Mouse (Mus musculus): ENCODE measurements around the gene Cep152.

Gene Cep152

DNA sequence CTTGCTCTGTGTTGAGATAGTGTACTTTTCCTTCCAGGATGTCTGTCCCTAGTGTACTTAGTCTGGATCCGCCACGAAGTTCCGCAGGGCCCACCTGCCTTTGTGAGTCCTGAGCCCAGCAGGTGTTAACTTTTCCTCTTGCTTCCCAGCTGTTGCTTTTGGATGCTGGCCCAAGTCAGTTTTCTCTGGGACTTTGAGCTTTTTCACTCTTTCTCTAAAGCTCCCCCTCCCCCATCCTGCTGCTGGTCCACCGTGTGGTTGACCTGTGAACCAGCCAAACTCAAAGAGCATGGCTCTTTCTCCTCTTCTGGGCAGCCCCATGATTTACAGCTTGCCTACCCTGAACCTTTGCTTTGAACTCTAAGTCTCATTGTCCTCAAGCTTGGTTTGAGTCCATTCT is 1.6 kb upstream of the Cep152 start:
- 86% methylated on average over 4 of the region's 4 CpGs for WGBS

DNA sequence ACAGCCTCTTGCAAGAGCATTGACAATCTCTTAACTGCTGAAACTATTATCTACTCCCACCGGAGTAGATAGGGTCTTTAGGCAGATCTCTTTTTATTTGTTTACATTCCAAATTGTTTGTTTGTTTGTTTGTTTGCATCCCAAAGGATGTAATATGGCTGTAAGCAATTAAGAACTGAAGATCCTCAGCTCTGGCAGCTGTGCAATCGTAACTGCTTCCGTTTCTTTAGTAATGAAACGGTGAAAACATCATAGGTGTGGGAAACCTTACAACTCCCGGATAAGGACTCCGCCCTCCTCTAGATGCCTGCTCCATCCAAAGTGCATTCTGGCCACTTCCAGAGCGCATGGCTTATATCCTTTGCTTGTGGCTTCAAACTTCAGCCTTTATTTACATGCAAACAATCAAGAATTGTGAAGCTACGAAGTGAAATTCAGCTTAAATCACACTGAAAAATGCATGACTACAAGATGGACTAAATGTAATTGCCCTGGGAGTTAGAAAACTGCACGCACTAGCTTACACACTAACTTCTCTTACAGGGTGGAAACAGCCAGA is 707 bp downstream of the Cep152 start:
- 9% methylated on average over 9 of the region's 9 CpGs for WGBS

DNA sequence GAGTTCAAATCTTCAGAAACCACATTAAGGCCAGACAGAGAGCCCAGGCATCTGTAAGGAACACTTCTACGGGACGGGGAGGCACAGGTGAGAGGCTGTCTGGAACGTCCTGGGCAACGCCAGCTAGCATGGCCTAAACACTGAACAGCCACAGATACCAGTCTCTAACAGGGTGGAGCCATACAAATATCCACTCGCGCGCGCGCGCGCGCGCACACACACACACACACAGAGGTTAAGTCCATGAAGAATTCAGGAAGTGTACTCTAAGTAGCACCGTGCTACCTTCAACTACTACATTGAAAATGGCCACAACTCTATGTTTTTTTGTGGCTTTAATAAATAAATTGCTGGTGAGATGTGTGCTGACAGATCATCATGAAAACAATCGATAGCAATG is 1.7 kb downstream of the Cep152 start:
- 95% methylated on average over 15 of the region's 15 CpGs for WGBS

DNA sequence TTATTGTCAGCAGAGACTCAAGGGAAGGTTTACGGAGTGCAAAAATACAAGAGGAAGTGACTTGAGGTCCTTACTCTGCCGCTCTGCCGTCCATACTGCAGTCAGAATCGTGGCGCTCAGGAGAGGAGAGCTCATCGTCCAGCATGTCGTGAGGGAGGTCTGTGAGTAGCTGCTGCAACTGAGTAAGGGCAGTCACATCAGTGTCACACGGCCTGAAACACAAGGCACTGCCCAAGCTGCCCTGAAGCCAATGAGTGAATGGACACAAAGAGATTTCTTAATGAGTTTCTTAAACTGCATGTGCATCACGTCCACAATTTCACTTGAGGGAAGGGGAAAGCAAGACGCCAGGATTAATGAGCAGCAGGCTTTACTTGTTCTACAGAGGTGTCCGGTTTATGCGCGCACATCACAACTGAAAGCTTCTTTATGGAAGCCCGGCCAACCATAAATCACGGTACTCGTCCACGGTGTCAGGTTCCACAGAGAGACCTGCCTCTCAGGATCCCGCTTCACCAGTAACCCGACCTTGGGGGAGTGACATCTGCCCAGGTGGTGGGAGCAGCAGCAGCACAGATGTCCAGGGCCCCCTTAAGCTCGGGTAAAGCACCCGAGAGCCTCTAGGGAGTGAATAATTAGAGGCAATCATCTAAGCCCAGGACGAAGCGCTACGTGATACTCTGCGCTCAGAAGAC is 4.6 kb downstream of the Cep152 start:
- 75% methylated on average over 25 of the region's 25 CpGs for WGBS

DNA sequence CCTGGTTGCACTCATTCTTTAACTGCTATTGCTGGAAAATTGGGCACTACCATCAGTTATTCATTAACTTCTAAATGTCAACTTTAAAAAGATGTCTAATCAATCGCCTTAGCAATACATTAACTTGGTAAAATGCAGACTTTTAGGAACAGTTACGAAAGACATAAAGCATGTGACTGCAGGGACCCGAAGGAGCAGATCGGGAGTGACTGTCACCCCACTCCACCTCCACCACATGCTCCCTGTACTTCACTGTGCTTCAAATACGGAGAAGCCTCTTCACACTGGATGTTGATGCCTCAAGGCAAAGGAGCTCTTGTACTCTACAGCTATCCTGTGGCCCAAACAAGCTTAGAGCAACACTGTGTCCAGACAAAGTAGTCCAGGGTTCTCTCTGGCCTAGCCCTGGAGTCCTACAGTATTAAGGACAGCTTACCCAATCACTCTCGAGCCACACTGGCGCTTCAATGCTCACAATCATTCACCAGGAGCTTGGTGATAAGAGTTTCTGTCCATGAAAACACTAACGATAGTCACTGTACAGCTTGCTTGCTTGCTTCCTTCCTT is 9.0 kb downstream of the Cep152 start:
- 90% methylated on average over 8 of the region's 8 CpGs for WGBS

DNA sequence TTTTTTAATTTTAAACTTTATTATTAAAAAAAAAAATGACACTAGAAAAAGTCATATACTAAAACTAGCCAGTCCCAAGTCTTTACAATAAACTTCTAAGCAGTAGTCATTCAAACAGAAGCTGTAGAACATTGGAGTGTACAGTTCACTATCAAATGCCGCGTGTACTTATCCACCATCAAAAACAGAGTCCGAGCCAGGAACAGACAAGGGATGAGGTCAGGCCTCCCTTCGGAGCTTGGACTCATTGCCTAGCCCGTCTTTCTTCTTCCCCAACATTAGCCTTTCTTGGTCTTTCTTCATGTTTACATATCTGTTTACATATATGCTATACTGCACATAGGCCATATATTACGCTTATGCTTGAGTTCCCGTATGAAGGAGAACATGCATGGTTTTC is 9.5 kb downstream of the Cep152 start:
- WGBS = 97% methylated on average over 7 of the region's 7 CpGs

DNA sequence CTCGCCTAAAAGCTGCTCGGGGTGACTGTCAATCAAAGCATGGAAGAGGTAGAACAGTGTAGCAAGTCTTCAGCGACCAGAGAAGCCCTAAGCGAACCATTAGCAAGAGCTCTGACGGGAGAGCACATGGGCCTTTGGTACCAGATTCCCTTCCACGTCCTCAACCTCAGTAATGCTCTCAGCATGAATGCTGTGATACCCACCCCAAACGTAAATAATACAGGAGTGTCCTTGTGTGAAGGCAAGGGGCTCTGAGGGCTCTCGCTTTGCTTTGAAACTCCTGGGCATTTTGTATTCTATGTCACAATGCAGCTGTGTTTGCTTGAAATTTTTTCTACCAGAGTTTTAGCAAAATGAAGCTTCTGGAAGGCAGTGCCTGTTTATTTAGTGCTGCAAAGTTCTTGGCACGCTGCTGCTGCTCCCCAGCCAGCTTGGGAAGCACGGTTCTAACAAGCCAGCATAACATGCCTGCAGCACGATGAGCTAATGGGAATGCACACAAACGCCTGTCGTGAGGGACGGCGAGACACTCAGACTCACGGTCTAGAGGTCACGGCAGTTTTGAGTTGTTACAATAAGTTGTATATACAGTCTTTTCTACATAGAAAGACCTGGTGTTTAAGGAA is 18.6 kb downstream of the Cep152 start:
- 45% methylated on average over 17 of the region's 17 CpGs for WGBS

DNA sequence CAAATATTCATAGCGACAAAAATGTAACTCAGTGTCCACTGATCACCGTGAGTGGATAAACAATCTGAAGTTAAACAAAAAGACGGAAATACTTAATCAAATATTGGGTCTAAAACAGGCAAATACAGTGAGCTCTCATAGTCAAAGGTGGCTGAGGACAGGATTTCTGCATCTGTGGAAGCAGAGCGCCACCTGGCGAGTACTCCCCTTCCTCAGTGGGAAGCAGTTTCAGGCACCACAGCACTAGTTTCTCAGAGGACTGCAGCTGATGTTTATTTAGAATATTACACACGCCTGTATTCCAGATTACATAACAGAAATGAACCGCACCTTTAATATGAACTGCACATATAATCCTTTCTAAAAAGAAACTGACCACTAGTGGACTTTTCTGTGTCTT is 20.3 kb downstream of the Cep152 start:
- WGBS = 71% methylated on average over 7 of the region's 7 CpGs

DNA sequence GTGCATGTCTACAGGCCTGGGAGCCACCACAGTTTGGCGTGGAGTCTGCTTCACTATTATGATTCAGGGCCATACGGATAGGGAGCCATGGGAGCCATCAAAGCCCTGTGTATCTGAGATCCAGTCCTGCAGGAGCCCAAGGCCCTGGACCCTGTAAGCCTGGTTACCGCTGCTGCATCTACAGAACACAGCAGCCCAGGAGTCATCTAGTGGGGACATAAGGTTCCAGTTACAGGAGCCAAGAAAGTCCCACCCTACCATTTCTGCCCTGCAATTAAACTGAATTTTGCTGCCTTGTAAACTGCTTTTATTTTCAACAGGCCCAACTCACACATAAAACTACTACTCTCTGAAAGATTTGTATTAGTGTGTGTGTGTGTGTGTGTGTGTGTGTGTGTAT is 21.9 kb downstream of the Cep152 start:
- WGBS = 95% methylated on average over 3 of the region's 3 CpGs

DNA sequence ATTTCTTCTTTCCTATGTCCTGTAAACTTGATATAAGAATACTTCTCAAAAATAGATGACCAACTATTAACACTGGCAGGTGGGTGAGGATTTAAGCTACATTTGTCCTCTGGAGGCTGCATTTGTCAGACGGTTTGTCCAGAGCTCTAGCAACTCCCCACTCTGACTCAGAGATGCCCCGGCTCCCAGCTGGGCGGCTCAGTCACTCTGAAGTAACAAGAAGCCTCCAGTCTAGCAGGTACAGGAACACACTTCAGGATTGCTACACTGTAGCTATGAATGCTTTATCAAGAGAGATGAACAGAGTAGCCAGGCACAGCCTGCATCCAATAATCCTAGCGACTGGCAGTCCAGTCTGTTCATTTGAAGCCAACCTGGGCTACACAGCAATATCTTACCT is 26.0 kb downstream of the Cep152 start:
- WGBS = 69% methylated on average over 4 of the region's 4 CpGs

DNA sequence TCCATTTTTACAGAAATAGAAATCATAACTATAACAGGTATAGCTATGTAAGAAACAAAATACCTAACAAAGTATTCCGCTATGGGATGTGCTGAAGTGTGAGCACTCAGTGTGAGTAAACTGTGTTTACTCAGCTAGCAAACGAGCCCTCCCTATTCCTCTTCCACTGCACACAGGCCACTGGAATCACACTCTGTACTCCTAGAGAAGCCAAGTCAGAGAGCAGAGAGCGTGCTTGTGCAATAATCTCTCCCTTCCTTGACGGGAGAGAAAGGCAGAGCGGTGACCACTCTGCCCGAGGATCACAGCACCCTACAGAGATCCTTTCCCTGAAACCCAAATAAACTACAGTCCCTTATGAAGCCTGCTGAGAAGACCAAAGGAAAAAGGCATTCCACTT is 26.7 kb downstream of the Cep152 start:
- WGBS = 73% methylated on average over 6 of the region's 6 CpGs

DNA sequence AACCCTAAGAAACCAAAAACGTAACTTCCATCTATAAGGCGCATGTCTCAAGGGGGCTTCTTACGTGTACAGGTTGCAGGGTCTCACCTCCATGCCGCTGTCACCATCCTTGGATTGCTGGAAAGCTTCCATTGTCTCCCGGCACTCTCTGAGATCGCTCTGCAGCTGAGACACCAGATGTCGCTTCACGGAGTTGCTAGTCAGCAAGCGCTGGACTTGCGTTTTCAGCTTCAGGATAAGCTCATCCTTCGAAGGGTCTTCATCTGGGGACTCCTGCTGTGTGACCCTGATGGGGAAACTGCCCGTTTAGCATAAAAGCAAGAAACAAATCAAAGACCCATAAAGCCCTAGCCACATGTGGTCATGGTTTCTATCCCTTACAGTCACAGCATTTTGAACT is 30.1 kb downstream of the Cep152 start:
- WGBS = 87% methylated on average over 12 of the region's 12 CpGs

DNA sequence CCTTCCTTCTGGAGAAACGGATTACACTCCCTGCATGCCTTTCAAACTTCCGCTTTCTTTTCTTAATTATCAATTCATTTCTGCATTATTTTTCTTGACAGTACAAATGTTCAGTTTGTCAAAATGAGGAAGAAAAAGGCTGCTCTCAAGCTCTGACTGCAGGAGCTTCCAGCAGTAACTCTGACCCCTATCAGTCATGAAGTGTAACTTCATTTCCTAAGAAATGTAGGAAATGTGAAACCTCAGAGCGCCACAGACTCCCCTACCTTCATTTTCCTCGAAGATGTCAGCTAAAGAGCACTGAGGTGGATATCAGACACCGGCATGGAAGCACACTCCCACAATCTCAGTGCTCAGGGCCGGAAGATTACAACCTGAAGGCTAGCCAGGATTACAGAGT is 30.8 kb downstream of the Cep152 start:
- 80% methylated on average over 6 of the region's 6 CpGs for WGBS

DNA sequence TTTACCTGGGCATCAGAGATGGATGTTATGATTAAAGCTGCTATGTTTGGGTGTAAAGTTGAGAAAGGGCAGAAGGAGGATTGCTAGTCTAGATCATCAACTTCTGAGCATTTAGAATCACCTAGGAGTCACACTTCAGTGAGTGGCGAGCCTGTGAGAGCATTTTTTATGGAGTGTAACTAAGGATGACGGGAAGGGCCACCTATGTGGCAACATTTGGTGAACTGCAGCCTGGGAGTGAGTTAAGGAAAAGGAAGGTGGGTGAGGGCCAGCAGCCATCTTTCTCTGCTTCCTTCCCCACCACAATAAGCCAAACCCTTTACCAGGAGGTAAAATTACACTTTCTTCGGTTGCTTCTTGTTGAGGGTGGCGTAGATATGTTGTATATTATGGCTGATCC is 33.0 kb downstream of the Cep152 start:
- WGBS = 98% methylated on average over 4 of the region's 4 CpGs

DNA sequence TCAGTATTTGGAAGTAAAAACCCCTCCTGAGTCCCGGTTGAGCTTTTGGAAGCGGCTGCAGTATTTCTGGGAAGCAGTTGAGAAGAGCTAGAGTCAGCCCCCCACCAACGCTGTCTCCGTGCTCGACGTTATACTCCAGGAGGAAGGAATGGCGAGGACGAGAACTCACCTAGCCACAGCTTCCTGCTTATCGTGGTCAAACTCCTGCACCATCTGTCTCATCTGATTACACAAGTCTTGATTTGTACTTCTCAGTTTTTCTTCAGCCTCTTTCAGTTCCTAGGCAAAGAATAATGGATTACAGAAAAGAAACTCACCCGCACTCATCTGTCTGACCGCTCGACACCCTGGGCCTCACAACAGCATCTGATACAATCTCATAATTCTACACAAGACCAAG is 35.6 kb downstream of the Cep152 start:
- WGBS = 92% methylated on average over 12 of the region's 12 CpGs

DNA sequence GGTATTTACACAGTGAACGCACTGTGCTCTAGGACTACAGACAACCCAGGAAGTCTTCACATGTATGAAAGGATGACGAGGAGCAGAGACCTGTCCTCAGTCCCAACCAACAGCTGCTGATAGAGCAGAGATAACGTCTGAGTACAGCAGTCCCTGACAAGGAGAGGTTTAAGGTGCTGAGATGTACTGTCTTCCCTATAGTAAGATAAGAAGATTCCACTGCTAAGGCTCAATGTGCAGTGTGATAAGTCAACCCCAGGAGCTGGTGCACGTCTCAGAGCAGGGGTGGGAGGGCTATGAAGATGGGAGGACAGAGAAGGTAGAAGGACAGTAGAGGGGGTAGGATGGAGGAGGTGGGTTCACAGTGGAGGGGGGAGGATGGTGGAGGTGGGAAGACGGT is 43.8 kb downstream of the Cep152 start:
- 91% methylated on average over 5 of the region's 5 CpGs for WGBS

DNA sequence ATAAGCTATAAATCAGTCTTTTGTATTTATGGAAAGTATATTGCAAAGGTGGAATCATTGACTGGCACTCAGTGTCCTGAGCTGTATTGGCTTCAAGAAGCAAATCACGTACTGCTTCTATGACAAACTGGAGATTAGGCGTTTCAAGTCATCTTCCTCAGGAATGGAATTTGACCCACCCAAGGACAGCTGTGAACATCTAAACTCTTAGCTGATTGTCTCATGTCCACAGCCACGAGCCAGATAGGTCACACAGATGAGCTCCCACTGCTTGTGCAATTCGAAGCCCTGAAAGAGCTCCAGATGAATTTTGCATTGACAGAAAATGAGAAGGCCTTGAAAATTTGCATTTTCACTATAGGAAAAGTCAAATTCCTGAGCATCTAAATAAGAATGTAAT is 47.2 kb downstream of the Cep152 start:
- WGBS = 92% methylated on average over 4 of the region's 4 CpGs

DNA sequence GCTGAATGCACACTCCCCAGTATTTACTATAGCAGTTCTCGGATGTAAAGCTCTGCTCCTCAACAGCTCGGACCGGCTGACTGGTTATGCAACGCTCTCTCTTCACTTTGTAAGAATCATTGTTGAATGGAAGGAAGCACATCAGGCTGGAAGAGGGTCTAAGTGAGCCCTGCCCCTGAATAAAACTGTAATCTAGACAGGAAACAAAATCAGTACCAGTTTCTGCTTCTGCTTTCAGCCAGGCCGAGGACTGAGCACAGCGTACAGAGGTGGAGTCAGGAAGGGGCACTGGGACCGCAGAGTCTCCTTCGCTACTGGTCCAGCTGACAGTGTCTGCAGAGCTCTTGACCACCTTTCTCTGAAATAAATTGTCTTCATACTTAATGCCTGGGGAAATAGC is 48.4 kb downstream of the Cep152 start:
- WGBS = 73% methylated on average over 8 of the region's 8 CpGs

DNA sequence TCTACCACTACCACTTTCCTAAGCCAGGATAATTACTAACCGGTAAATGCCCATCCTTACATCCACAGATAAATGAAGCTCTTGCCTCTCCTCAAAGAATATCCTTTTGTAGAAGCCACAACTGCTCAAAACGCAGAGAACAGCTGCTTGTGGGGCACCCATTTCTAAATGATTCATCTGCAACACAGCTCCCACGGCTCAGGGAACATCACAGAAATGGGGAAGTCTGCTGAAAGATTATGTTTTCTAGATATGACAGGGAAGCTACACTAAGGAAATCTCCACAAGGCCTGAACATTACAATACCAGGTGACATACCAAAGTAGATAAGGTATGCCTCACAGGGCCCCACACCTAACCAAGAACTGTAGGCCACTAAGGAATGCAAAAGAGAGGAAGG is 49.1 kb downstream of the Cep152 start:
- 51% methylated on average over 3 of the region's 3 CpGs for WGBS

DNA sequence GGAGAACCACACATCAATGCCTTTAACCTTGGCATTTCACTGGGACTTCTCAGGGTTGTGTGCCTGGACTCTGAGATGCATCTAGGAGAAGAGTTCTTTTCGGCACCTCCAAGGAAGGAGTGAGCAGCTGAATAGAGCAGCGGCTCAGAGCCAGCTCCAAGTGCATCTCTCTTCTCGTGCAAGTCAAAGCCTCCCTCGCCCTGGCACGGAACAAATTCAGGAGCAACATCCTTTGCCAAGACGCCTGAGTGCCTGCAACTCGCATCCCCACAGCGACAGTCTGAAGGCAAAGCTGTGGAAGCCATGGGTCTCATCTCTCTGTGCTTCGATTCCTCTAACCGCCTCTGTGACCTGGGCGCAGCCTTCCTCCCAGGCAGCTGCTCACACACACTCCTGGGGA is 61.0 kb downstream of the Cep152 start:
- 71% methylated on average over 11 of the region's 11 CpGs for WGBS

DNA sequence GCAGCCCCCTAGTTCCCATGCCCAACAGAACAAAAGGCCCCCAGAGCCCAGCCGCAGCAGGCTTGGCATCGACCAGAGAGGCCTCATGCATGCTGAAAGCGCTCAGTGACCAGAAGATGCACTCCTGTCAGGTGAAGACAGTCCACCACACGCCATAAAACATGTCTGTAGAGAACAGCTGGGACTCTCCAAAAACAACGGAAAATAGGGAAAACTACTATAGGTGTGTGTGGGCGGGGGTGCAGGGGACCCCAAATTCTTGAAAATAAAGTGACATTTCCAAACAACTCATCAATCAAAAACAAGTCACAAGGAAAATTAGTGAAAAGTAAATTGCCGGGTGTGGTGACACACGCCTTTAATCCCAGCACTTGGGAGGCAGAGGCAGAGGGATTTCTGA is 62.5 kb downstream of the Cep152 start:
- 90% methylated on average over 8 of the region's 8 CpGs for WGBS

DNA sequence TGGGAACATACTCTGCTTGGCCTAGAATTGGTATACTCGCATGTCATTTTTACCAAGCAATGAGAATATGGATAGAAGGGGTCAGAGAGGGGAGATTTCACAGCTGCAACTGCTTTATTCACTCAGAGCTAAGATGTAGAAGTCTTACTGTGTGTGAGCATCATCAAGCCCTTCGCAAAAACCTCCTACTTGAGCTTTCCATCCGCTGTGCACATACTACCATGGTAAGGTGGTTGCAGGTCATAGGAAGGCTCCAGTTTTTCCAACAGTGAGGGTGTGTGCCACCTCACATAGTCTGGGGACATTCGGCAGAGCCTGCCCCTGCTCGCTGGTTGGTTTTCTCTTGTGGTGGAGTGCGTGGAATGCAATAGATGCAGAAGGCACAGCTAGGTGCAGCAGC is 64.9 kb downstream of the Cep152 start:
- WGBS = 94% methylated on average over 6 of the region's 6 CpGs

Data from cerebral cortex, adult 2 months (tissue).